Mouse (Mus musculus) heart, embryonic 15.5 days (tissue): ENCODE data around the gene Aldh1a7. TPM values are rescaled to one million over a fixed set of nuclear protein-coding genes. Genes with fewer than 3 reads are reported as not detected.

ENCODE experiments used
- ATAC-seq: fragments of 200-750 bp; cut with Nextera tagmentation; replicated peaks from 2 replicates; pipeline ENCODE4 v1.8.0; 2017; ENCODE audit warnings: low read depth, moderate TSS enrichment; ENCODE audit not compliant: insufficient number of reproducible peaks, insufficient read depth, low FRiP score
- H3K27ac ChIP-seq: fragments of 300-500 bp; sonication (generic); 2 replicates; pipeline ENCODE4 v1.5.1; 2015; ENCODE audit warnings: mild to moderate bottlenecking, inconsistent platforms
- H3K27me3 ChIP-seq: fragments of 300-500 bp; sonication (generic); 2 replicates; pipeline ENCODE4 v1.6.1; 2015; ENCODE audit warnings: inconsistent platforms
- H3K36me3 ChIP-seq: fragments of 300-500 bp; sonication (generic); 2 replicates; pipeline ENCODE4 v1.6.1; 2015; ENCODE audit warnings: mild to moderate bottlenecking, inconsistent platforms
- H3K4me1 ChIP-seq: fragments of 300-500 bp; sonication (generic); replicated peaks from 2 replicates; pipeline ENCODE4 v1.6.1; 2015; ENCODE audit warnings: inconsistent platforms
- H3K4me2 ChIP-seq: fragments of 300-500 bp; sonication (generic); 2 replicates; pipeline ENCODE4 v1.6.1; 2015; ENCODE audit warnings: inconsistent platforms, mild to moderate bottlenecking, moderate library complexity
- H3K4me3 ChIP-seq: fragments of 300-500 bp; sonication (generic); 2 replicates; pipeline ENCODE4 v1.5.1; 2015; ENCODE audit warnings: mild to moderate bottlenecking, inconsistent platforms
- H3K9ac ChIP-seq: fragments of 300-500 bp; sonication (generic); 2 replicates; pipeline ENCODE4 v1.6.1; 2015; ENCODE audit warnings: mild to moderate bottlenecking, inconsistent platforms
- H3K9me3 ChIP-seq: fragments of 300-500 bp; sonication (generic); replicated peaks from 2 replicates; pipeline ENCODE4 v1.6.1; 2016; ENCODE audit warnings: inconsistent platforms
- WGBS: fragments of 180-500 bp; shearing (Covaris S2); methylation state at CpG from one replicate; pipeline ENCODE4 v1.1.7; 2015; ENCODE audit warnings: mixed read lengths; 5-methylcytosine and 5-hydroxymethylcytosine counted together
- polyA plus RNA-seq: library from polyadenylated mRNA; unstranded; fragments of >200 nt; fragmentation: Nextera tagmentation; extraction: Ambion mirVana; gene quantifications from 2 replicates; pipeline ENCODE4 v1.2.1, GENCODE M21; 2015

Gene Aldh1a7
- polyA plus RNA-seq: 3.0 and 8.5 TPM in 2 replicates

DNA sequence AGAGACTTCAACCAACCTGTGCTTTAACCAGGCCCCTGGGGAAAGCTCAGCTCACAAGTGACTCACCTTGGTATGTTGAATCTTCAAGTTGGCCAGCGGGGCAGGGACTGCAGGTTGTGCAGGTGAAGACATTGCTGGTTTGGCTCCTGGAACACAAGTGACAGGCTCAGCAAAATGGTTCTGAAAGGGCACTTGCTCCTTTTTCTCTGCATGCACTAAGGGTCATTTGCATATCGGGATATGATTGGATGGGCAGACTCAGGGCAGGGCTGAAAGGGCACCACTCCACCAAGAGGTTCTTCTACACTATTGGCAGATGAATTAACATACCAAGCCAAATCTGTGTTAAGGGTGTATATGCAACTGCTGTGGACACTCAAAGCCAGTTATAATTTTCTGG is at the start of gene Aldh1a7:
Aldh1a7 (minus strand) TSS at position 182 of the 400 bp plus-strand sequence.
- 71% methylated on average over 2 of the region's 2 CpGs for WGBS
- Histone ChIP-seq H3K9ac (no peak within 1 kb of the TSS), H3K4me1 (no peaks in the 10 kb centered on the region), H3K4me2 (no peak within 1 kb of the TSS), H3K4me3 (no peak within 1 kb of the TSS), H3K36me3 (no peaks in the 10 kb centered on the region), H3K27me3 (no peaks in the 10 kb centered on the region), H3K27ac (no peak within 1 kb of the TSS), H3K9me3 (no peaks in the 10 kb centered on the region)
- no peak; the same call in 1 of the 2 replicates for ATAC-seq

GRCm38 (mm10) chr19:20775681-20776080 is 48.3 kb upstream of the Aldh1a7 start:
- Histone ChIP-seq H3K27me3 (no peaks in the 10 kb centered on the region), H3K9ac (no peak overlapping the region), H3K4me2 (no peak overlapping the region), H3K36me3 (no peaks in the 10 kb centered on the region), H3K4me3 (no peak overlapping the region), H3K9me3 (no peaks in the 10 kb centered on the region), H3K4me1 (no peaks in the 10 kb centered on the region), H3K27ac (no peak overlapping the region)
- WGBS: 35% methylated on average over 2 of the region's 2 CpGs
- no peak for ATAC-seq

GRCm38 (mm10) chr19:20773941-20774340 is 46.6 kb upstream of the Aldh1a7 start:
- Histone ChIP-seq H3K4me3 (no peak overlapping the region), H3K9ac (no peak overlapping the region), H3K4me1 (no peaks in the 10 kb centered on the region), H3K9me3 (no peaks in the 10 kb centered on the region), H3K27ac (no peak overlapping the region), H3K27me3 (no peaks in the 10 kb centered on the region), H3K36me3 (no peaks in the 10 kb centered on the region), H3K4me2 (no peak overlapping the region)
- ATAC-seq: no peak
- 84% methylated on average over 7 of the region's 7 CpGs for WGBS

- H3K4me3 ChIP-seq: no peak overlapping the region
- no peaks in the 10 kb centered on the region for H3K9me3 ChIP-seq
- no peak for ATAC-seq
- H3K27me3 ChIP-seq: no peaks in the 10 kb centered on the region
- H3K36me3 ChIP-seq: no peaks in the 10 kb centered on the region
- WGBS: 14% methylated on average over 1 of the region's 1 CpGs
- no peak overlapping the region for H3K9ac ChIP-seq
- no peak overlapping the region for H3K4me2 ChIP-seq
- H3K4me1 ChIP-seq: 0 out of 2 replicates have a peak, but pooled peaks cover 2% of the 10 kb centered on the region
- no peak overlapping the region for H3K27ac ChIP-seq
Measured at GRCm38 (mm10) chr19:20764214-20764613, 36.9 kb upstream of the Aldh1a7 start.

- H3K36me3 ChIP-seq: no peaks in the 10 kb centered on the region
- H3K4me2 ChIP-seq: no peak overlapping the region
- H3K9me3 ChIP-seq: no peaks in the 10 kb centered on the region
- 0 out of 2 replicates have a peak, but pooled peaks cover 2% of the 10 kb centered on the region for H3K4me1 ChIP-seq
- ATAC-seq: no peak
- H3K27ac ChIP-seq: no peak overlapping the region
- no peak overlapping the region for H3K4me3 ChIP-seq
- no peaks in the 10 kb centered on the region for H3K27me3 ChIP-seq
- WGBS: 56% methylated on average over 4 of the region's 4 CpGs
- H3K9ac ChIP-seq: no peak overlapping the region
Measured at GRCm38 (mm10) chr19:20761675-20762426, 34.5 kb upstream of the Aldh1a7 start.

- Histone ChIP-seq H3K27ac (no peak overlapping the region), H3K4me1 (0 out of 2 replicates have a peak, but pooled peaks cover 2% of the 10 kb centered on the region), H3K4me2 (no peak overlapping the region), H3K9me3 (no peaks in the 10 kb centered on the region), H3K9ac (no peak overlapping the region), H3K4me3 (no peak overlapping the region), H3K27me3 (no peaks in the 10 kb centered on the region), H3K36me3 (no peaks in the 10 kb centered on the region)
- no peak for ATAC-seq
- 33% methylated on average over 3 of the region's 3 CpGs for WGBS
Measured at GRCm38 (mm10) chr19:20761119-20761518, 33.8 kb upstream of the Aldh1a7 start.

- no peaks in the 10 kb centered on the region for H3K36me3 ChIP-seq
- no peak overlapping the region for H3K9ac ChIP-seq
- no peak overlapping the region for H3K4me2 ChIP-seq
- no peak overlapping the region for H3K27ac ChIP-seq
- WGBS: 74% methylated on average over 1 of the region's 1 CpGs
- H3K4me1 ChIP-seq: no peaks in the 10 kb centered on the region
- no peak overlapping the region for H3K4me3 ChIP-seq
- no peak for ATAC-seq
- no peaks in the 10 kb centered on the region for H3K27me3 ChIP-seq
- no peaks in the 10 kb centered on the region for H3K9me3 ChIP-seq
Measured at GRCm38 (mm10) chr19:20744630-20745029, 17.3 kb upstream of the Aldh1a7 start.

- no peaks in the 10 kb centered on the region for H3K36me3 ChIP-seq
- 77% methylated on average over 1 of the region's 1 CpGs for WGBS
- H3K9ac ChIP-seq: no peak overlapping the region
- no peak overlapping the region for H3K4me2 ChIP-seq
- H3K27ac ChIP-seq: no peak overlapping the region
- no peaks in the 10 kb centered on the region for H3K9me3 ChIP-seq
- no peaks in the 10 kb centered on the region for H3K27me3 ChIP-seq
- H3K4me3 ChIP-seq: no peak overlapping the region
- ATAC-seq: no peak
- H3K4me1 ChIP-seq: no peaks in the 10 kb centered on the region
Measured at GRCm38 (mm10) chr19:20728278-20728677, 916 bp upstream of the Aldh1a7 start.

DNA sequence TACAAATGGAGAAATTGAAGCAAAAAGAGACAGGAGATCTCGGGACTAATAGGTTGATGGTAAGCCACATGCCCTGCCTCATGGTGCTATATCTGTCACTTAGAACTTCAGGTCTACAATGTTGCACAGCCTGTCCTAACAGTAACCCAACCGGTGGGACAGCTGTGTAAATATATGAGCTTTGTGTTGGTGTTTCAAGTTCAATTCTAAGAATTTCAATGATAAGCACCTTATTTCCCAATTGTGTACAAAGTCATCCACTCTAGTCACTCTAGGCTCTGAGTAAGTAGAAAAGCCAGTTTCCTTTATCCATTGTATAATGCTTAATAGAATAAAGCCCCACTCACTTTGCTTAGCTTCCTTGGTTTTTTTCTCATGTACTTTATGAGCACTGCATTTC is 4.4 kb downstream of the Aldh1a7 start:
- no peak for ATAC-seq
- no peaks in the 10 kb centered on the region for H3K36me3 ChIP-seq
- no peaks in the 10 kb centered on the region for H3K27me3 ChIP-seq
- no peak overlapping the region for H3K9ac ChIP-seq
- H3K4me3 ChIP-seq: no peak overlapping the region
- WGBS: 79% methylated on average over 2 of the region's 2 CpGs
- no peaks in the 10 kb centered on the region for H3K4me1 ChIP-seq
- no peak overlapping the region for H3K4me2 ChIP-seq
- H3K9me3 ChIP-seq: no peaks in the 10 kb centered on the region
- H3K27ac ChIP-seq: no peak overlapping the region

GRCm38 (mm10) chr19:20720298-20720697 is 7.1 kb downstream of the Aldh1a7 start:
- no peak overlapping the region for H3K27ac ChIP-seq
- ATAC-seq: no peak
- no peak overlapping the region for H3K9ac ChIP-seq
- no peaks in the 10 kb centered on the region for H3K27me3 ChIP-seq
- no peaks in the 10 kb centered on the region for H3K9me3 ChIP-seq
- H3K4me1 ChIP-seq: no peaks in the 10 kb centered on the region
- 73% methylated on average over 2 of the region's 2 CpGs for WGBS
- no peak overlapping the region for H3K4me3 ChIP-seq
- no peaks in the 10 kb centered on the region for H3K36me3 ChIP-seq
- no peak overlapping the region for H3K4me2 ChIP-seq

GRCm38 (mm10) chr19:20715617-20716016 is 11.7 kb downstream of the Aldh1a7 start:
- Histone ChIP-seq H3K4me2 (no peak overlapping the region), H3K36me3 (no peaks in the 10 kb centered on the region), H3K27me3 (no peaks in the 10 kb centered on the region), H3K9me3 (no peaks in the 10 kb centered on the region), H3K9ac (no peak overlapping the region), H3K27ac (no peak overlapping the region), H3K4me1 (no peaks in the 10 kb centered on the region), H3K4me3 (no peak overlapping the region)
- 85% methylated on average over 3 of the region's 3 CpGs for WGBS
- ATAC-seq: no peak

DNA sequence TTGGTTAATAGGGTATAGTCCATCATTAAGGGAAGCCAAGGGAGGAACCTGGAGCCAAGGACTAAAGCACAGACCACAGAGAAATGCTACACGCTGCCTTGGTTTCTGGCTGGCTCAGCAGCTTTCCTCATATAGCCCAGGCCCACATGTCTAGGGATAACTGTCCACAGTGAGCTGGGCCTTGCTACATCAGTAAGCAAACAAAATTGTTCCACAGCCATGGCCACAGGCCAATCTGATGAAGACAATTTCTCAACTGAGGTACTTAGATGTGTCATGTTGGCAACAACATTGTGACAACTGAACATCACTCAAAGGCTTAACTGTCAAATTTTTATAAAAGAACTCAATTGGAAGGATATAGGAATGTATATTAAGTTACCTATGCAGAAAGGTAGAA is 12.3 kb downstream of the Aldh1a7 start:
- Histone ChIP-seq H3K9ac (no peak overlapping the region), H3K27me3 (no peaks in the 10 kb centered on the region), H3K4me1 (no peaks in the 10 kb centered on the region), H3K9me3 (no peaks in the 10 kb centered on the region), H3K4me2 (no peak overlapping the region), H3K4me3 (no peak overlapping the region), H3K36me3 (no peaks in the 10 kb centered on the region), H3K27ac (no peak overlapping the region)
- 69% methylated on average over 1 of the region's 1 CpGs for WGBS
- ATAC-seq: no peak
